In genomic region chr17:26514581-26515030, GRCm38 (mm10) we compare ENCODE assay signal across 14 mouse cellular contexts. TPM values are rescaled to one million over a fixed set of nuclear protein-coding genes. Genes with fewer than 3 reads are reported as not detected.
DNase-seq lines count a peak whose midpoint lies in the region; ATAC-seq and TF ChIP-seq lines count a peak whose summit lies in the region.
"Had no signal": no experiment of that assay in that cellular context is flagged by ENCODE, and none has a peak within 500 bp of the region (broad histone marks: within the 10 kb centered on the region; RNA-seq: fewer than 3 reads in every experiment).

No protein-coding gene starts in this region.

- no peaks in the 10 kb centered on the region for H3K36me3 ChIP-seq in hindbrain, embryonic 11.5 days (ENCODE audit: control insufficient read depth, insufficient read depth, low read length)
- H3K36me3 ChIP-seq in hindbrain, embryonic 14.5 days (replicated peaks; ENCODE audit: control insufficient read depth, insufficient read depth): no peaks in the 10 kb centered on the region
- H3K36me3 ChIP-seq: forebrain, embryonic 12.5 days; midbrain, embryonic 13.5 days had no signal

- H3K27ac ChIP-seq in hindbrain, embryonic 11.5 days (ENCODE audit: low read depth, low read length): 0 out of 2 replicates have a peak overlapping the region, but pooled peaks have one; percentile 6
- H3K27ac ChIP-seq in hindbrain, embryonic 14.5 days: no peak overlapping the region
- H3K27ac ChIP-seq: forebrain, embryonic 12.5 days; midbrain, embryonic 13.5 days had no signal

- DNase-seq in hindbrain, embryonic 11.5 days (ENCODE audit: low spot score): no peak
- DNase-seq in hindbrain, embryonic 14.5 days (ENCODE audit: low spot score): no peak
- DNase-seq in Patski (ENCODE audit: low read depth, low spot score): no peak
- no peak for DNase-seq in urinary bladder, adult 18-20 months (ENCODE audit: low spot score in 2 of 2)
- no peak for DNase-seq in cerebellum, postnatal 10 days
- no peak for DNase-seq in urinary bladder, postnatal 36 days (ENCODE audit: low spot score in 2 of 2)
- DNase-seq: cerebellum, postnatal 36 days; retina, postnatal 1 day; thymus, adult 2 months had no signal

- no peaks in the 10 kb centered on the region for H3K9me3 ChIP-seq in hindbrain, embryonic 11.5 days (ENCODE audit: control insufficient read depth, low read length)
- H3K9me3 ChIP-seq in hindbrain, embryonic 14.5 days (ENCODE audit: control insufficient read depth, low read length): no peaks in the 10 kb centered on the region
- H3K9me3 ChIP-seq: forebrain, embryonic 12.5 days; midbrain, embryonic 13.5 days had no signal

- POLR2A ChIA-PET in Patski (lab: Charles Lee): interaction anchor here (0.8 kb wide), 1 partner anchor 10 kb away, joined by 3 read pairs; no protein-coding TSS in a partner anchor

- WGBS in hindbrain, embryonic 11.5 days: 80% methylated on average over 3 of the region's 3 CpGs
- WGBS in hindbrain, embryonic 14.5 days: 81% methylated on average over 3 of the region's 3 CpGs

- CTCF ChIA-PET in Patski (lab: Charles Lee): no interaction called here

- H3K9ac ChIP-seq in hindbrain, embryonic 11.5 days (ENCODE audit: low read depth, low read length): no peak overlapping the region
- no peak overlapping the region for H3K9ac ChIP-seq in hindbrain, embryonic 14.5 days
- H3K9ac ChIP-seq: forebrain, embryonic 12.5 days; midbrain, embryonic 13.5 days had no signal

- no peaks in the 10 kb centered on the region for H3K27me3 ChIP-seq in hindbrain, embryonic 11.5 days (ENCODE audit: control insufficient read depth, insufficient read depth, low read length)
- H3K27me3 ChIP-seq in hindbrain, embryonic 14.5 days (ENCODE audit: control insufficient read depth, insufficient read depth, low read length): no peaks in the 10 kb centered on the region
- no peaks in the 10 kb centered on the region for H3K27me3 ChIP-seq in Patski
- H3K27me3 ChIP-seq: forebrain, embryonic 12.5 days; midbrain, embryonic 13.5 days had no signal

- H3K4me1 ChIP-seq in hindbrain, embryonic 11.5 days (replicated peaks; ENCODE audit: control insufficient read depth, insufficient read depth, low read length): no peaks in the 10 kb centered on the region
- H3K4me1 ChIP-seq in hindbrain, embryonic 14.5 days (replicated peaks; ENCODE audit: control insufficient read depth, insufficient read depth, low read length): no peaks in the 10 kb centered on the region
- H3K4me1 ChIP-seq: forebrain, embryonic 12.5 days; midbrain, embryonic 13.5 days had no signal

- no peak for TF ChIP-seq CTCF in Patski (IDR thresholded peaks at IDR 0.05)

- H3K4me2 ChIP-seq in hindbrain, embryonic 11.5 days (replicated peaks; ENCODE audit: low read depth, low read length): no peak overlapping the region
- H3K4me2 ChIP-seq in hindbrain, embryonic 14.5 days (replicated peaks): no peak overlapping the region
- H3K4me2 ChIP-seq: forebrain, embryonic 12.5 days; midbrain, embryonic 13.5 days had no signal

- no peak overlapping the region for H3K4me3 ChIP-seq in hindbrain, embryonic 11.5 days (ENCODE audit: low read depth, low read length)
- no peak overlapping the region for H3K4me3 ChIP-seq in hindbrain, embryonic 14.5 days (replicated peaks; ENCODE audit: low read length)
- H3K4me3 ChIP-seq: forebrain, embryonic 12.5 days; midbrain, embryonic 13.5 days had no signal

- in situ Hi-C loops in Patski (cut with MboI; ENCODE audit: low pct_unique_long_range_greater_than_20kb): no loop called here

- ATAC-seq in hindbrain, embryonic 11.5 days (ENCODE audit: low FRiP score): no peak
- no peak for ATAC-seq in hindbrain, embryonic 14.5 days (ENCODE audit: low FRiP score)
- ATAC-seq in Patski: peak; percentile 73
- peak; percentile 85 for ATAC-seq in erythroid progenitor cell, adult 5-6 weeks (replicated peaks; ENCODE audit: low FRiP score, poor library complexity, severe bottlenecking)
- ATAC-seq in neutrophil, adult 5-6 weeks (ENCODE audit: extremely low read depth, insufficient number of reproducible peaks, low FRiP score, poor library complexity, severe bottlenecking): peak; percentile 80
- ATAC-seq: inflammation-experienced regulatory T-cells, adult 6 months; midbrain, embryonic 13.5 days had no signal

RNA-seq across cellular contexts. Expression of gene Ergic1, which starts 46.7 kb away (rescaled TPM):
- polyA plus RNA-seq in hindbrain, embryonic 11.5 days (2014; fragmentation: Nextera tagmentation; extraction: Ambion mirVana): 112 and 119 TPM in 2 replicates
- polyA plus RNA-seq in hindbrain, embryonic 14.5 days (2014; fragmentation: Nextera tagmentation; extraction: Ambion mirVana): 110 and 119 TPM in 2 replicates
- 287 TPM for polyA plus RNA-seq in Patski (2021)
- 6.7 and 12.6 TPM in 2 replicates for total RNA-seq in erythroid progenitor cell, adult 5-6 weeks (2015; ENCODE audit: low replicate concordance)
- 3.7 and 3.9 TPM in 2 replicates for total RNA-seq in erythroid progenitor cell, adult 5-6 weeks (2017; ENCODE audit: low replicate concordance)
- 22.7 and 26.3 TPM in 2 replicates for total RNA-seq in neutrophil, adult 5-6 weeks (2017)

RNA-seq across cellular contexts. Expression of gene Dusp1, which starts 47.3 kb away (rescaled TPM):
- polyA plus RNA-seq in hindbrain, embryonic 11.5 days (2014; fragmentation: Nextera tagmentation; extraction: Ambion mirVana): 34.9 and 39.0 TPM in 2 replicates
- 31.5 and 31.6 TPM in 2 replicates for polyA plus RNA-seq in hindbrain, embryonic 14.5 days (2014; fragmentation: Nextera tagmentation; extraction: Ambion mirVana)
- 465 TPM for polyA plus RNA-seq in Patski (2021)
- 156 and 175 TPM in 2 replicates for total RNA-seq in erythroid progenitor cell, adult 5-6 weeks (2015; ENCODE audit: low replicate concordance)
- 20.0 and 35.4 TPM in 2 replicates for total RNA-seq in erythroid progenitor cell, adult 5-6 weeks (2017; ENCODE audit: low replicate concordance)
- 1,076 and 1,086 TPM in 2 replicates for total RNA-seq in neutrophil, adult 5-6 weeks (2017)

Comparison
In these comparisons a context has a peak if more than half of its experiments do, and no peak if none do; other contexts are left out.
1. ATAC-seq: peak in Patski (single experiment), erythroid progenitor cell, adult 5-6 weeks (single experiment) and neutrophil, adult 5-6 weeks (single experiment); none in hindbrain, embryonic 11.5 days (single experiment) and hindbrain, embryonic 14.5 days (single experiment).
2. RNA of gene Dusp1, which starts 47.3 kb away (polyA plus RNA-seq): 465 TPM in Patski (single experiment); 34.9 to 39.0 TPM in hindbrain, embryonic 11.5 days and 31.5 to 31.6 TPM in hindbrain, embryonic 14.5 days; every median in the first group is over 10 times any median in the second.